Mouse (Mus musculus): ENCODE results near the gene Tarbp1. TPM values are rescaled to one million over a fixed set of nuclear protein-coding genes. Genes with fewer than 3 reads are reported as not detected.

The Tarbp1 gene
- polyA plus RNA-seq, 1 experiment from 2014 or later = 0.99 TPM

- no peak for ATAC-seq
- no peaks in the 10 kb centered on the region for H3K9me3 ChIP-seq (ENCODE audit: control insufficient read depth)
- H3K27me3 ChIP-seq (replicated peaks; ENCODE audit: control insufficient read depth, insufficient read depth, low read length) = no peaks in the 10 kb centered on the region
- H3K9ac ChIP-seq (ENCODE audit: low read depth, low read length) = no peak overlapping the region
- H3K4me3 ChIP-seq (ENCODE audit: low read depth, low read length) = no peak overlapping the region
- H3K27ac ChIP-seq (ENCODE audit: low read depth, low read length) = no peak overlapping the region
- H3K36me3 ChIP-seq (ENCODE audit: control insufficient read depth, insufficient read depth) = no peaks in the 10 kb centered on the region
- no peak overlapping the region for H3K4me2 ChIP-seq (replicated peaks; ENCODE audit: low read depth)
- no peak for TF ChIP-seq CTCF (IDR thresholded peaks at IDR 0.05; ENCODE audit: low read depth)
- WGBS = 51% methylated on average over 2 of the region's 2 CpGs
- H3K4me1 ChIP-seq (replicated peaks; ENCODE audit: control insufficient read depth, insufficient read depth, low read length) = no peaks in the 10 kb centered on the region
Measured at GRCm38 (mm10) chr8:126380141-126380540, 94.7 kb downstream of the Tarbp1 start.

- no peak for ATAC-seq
- Histone ChIP-seq H3K4me3 (ENCODE audit: low read depth, low read length) (no peak overlapping the region), H3K36me3 (ENCODE audit: control insufficient read depth, insufficient read depth) (no peaks in the 10 kb centered on the region), H3K9me3 (ENCODE audit: control insufficient read depth) (no peaks in the 10 kb centered on the region), H3K4me2 (replicated peaks; ENCODE audit: low read depth) (no peak overlapping the region), H3K4me1 (replicated peaks; ENCODE audit: control insufficient read depth, insufficient read depth, low read length) (no peaks in the 10 kb centered on the region), H3K9ac (ENCODE audit: low read depth, low read length) (no peak overlapping the region), H3K27me3 (replicated peaks; ENCODE audit: control insufficient read depth, insufficient read depth, low read length) (no peaks in the 10 kb centered on the region), H3K27ac (ENCODE audit: low read depth, low read length) (no peak overlapping the region)
- 84% methylated on average over 6 of the region's 6 CpGs for WGBS
- no peak for TF ChIP-seq CTCF (IDR thresholded peaks at IDR 0.05; ENCODE audit: low read depth)
Measured at GRCm38 (mm10) chr8:126379580-126379979, 95.3 kb downstream of the Tarbp1 start.

Other genes with a start within 250 kb of the Tarbp1 start
- 0.10 and 0.41 TPM in 2 replicates for gene Slc35f3, start 176.5 kb downstream of the Tarbp1 start, polyA plus RNA-seq (2015; fragmentation: Nextera tagmentation; extraction: Ambion mirVana)
- 78.6 and 82.6 TPM in 2 replicates for gene Coa6, start 52.5 kb downstream of the Tarbp1 start, polyA plus RNA-seq (2015; fragmentation: Nextera tagmentation; extraction: Ambion mirVana)
- 13.3 and 14.9 TPM in 2 replicates for gene Irf2bp2, start 118.9 kb upstream of the Tarbp1 start, polyA plus RNA-seq (2015; fragmentation: Nextera tagmentation; extraction: Ambion mirVana)